Mouse (Mus musculus) ES-E14 (cell line): ENCODE data around the gene Bach2.

Source experiments
- CHD2 ChIP-seq: IDR thresholded peaks from 2 replicates; pipeline ENCODE4 v1.6.1; 2014; ENCODE audit warnings: mild to moderate bottlenecking, low read depth, low read length, inconsistent platforms
- HCFC1 ChIP-seq: IDR thresholded peaks from 2 replicates; pipeline ENCODE4 v1.6.1; 2012; ENCODE audit warnings: low read length, inconsistent platforms, borderline replicate concordance; ENCODE audit not compliant: insufficient read depth
- MAFK ChIP-seq: IDR thresholded peaks from 2 replicates; pipeline ENCODE4 v1.6.1; 2014; ENCODE audit warnings: mild to moderate bottlenecking, low read depth, low read length, inconsistent platforms; ENCODE audit not compliant: insufficient read depth
- ZC3H11A ChIP-seq: IDR thresholded peaks from 2 replicates; pipeline ENCODE4 v1.6.1; 2012; ENCODE audit warnings: low read depth, mild to moderate bottlenecking, inconsistent platforms, low read length, borderline replicate concordance
- ZNF384 ChIP-seq: IDR thresholded peaks from 2 replicates; pipeline ENCODE4 v1.6.1; 2012; ENCODE audit warnings: low read depth, low read length, inconsistent platforms

GRCm38 (mm10) chr4:32385121-32385520, 146.5 kb downstream of the Bach2 start:
- TF ChIP-seq CHD2: no peak
- TF ChIP-seq MAFK: no peak
- no peak for TF ChIP-seq ZC3H11A
- no peak for TF ChIP-seq HCFC1
- TF ChIP-seq ZNF384: no peak
